Mouse (Mus musculus): ENCODE results near the gene Zpbp2. TPM values are rescaled to one million over a fixed set of nuclear protein-coding genes. Genes with fewer than 3 reads are reported as not detected.
"Not testable (repeated sequence)": the region's sequence is repeated elsewhere in the genome, so short reads cannot be mapped to it uniquely, and the experiment has no call there.

Gene Zpbp2
- polyA plus RNA-seq, 1 experiment, result 0.20 TPM

DNA sequence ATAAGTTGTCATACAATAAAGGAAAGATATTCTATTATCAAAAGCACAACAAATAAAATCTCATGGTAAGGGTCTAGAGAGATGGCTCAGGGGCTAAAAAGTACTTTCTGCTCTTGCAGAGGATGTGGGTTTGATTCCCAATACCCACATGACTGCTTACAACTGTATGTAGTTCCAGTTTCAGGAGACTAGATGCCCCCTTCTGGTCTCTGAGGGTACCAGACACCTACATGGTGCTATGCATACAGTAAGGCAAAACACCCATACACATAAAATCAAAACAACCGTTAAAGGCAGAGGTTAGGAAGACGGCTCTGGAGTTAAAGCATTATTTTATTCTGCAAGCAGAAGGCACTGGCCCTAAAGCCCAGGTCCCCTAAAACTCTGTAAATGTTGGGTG lies 53.1 kb downstream of the Zpbp2 start:
- Histone ChIP-seq H3K27ac (ENCODE audit: insufficient read depth, low read length) (no peak overlapping the region), H3K4me3 (replicated peaks; ENCODE audit: insufficient read depth, low read depth, low read length) (no peak overlapping the region), H3K4me1 (ENCODE audit: control insufficient read depth, insufficient read depth, low read length) (no peaks in the 10 kb centered on the region), H3K27me3 (ENCODE audit: control insufficient read depth, insufficient read depth, low read length) (no peaks in the 10 kb centered on the region)
- TF ChIP-seq CTCF (IDR thresholded peaks at IDR 0.05; ENCODE audit: borderline replicate concordance, insufficient read depth, low read depth, low read length), result no peak
- no peak for TF ChIP-seq POLR2A (IDR thresholded peaks at IDR 0.05; ENCODE audit: borderline replicate concordance, insufficient read depth, low read length)
- no peak for DNase-seq
- 83% methylated on average over 2 of the region's 2 CpGs for WGBS

DNA sequence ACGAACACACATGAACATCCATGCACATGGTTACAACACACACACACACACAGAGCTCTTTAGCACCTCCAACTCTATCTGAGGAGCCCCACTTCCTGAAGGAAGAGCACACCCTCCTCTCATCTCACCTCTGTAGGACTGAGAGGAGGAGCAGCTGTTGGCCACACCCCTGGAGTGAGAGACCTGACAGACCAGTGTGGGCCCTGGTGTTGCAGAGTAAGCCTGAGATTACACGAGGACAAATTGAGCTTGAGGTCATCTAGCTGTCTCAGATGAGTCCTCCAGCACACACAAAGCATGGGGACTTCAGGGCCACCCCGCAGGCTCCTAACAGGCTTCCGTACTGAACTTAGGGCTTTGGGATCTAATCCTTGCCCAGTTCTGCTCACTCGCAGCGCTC lies 54.0 kb downstream of the Zpbp2 start:
- DNase-seq; H3K4me3 ChIP-seq (replicated peaks; ENCODE audit: insufficient read depth, low read depth, low read length); H3K27me3 ChIP-seq (ENCODE audit: control insufficient read depth, insufficient read depth, low read length); H3K4me1 ChIP-seq (ENCODE audit: control insufficient read depth, insufficient read depth, low read length); H3K27ac ChIP-seq (ENCODE audit: insufficient read depth, low read length): not testable (repeated sequence)
- 73% methylated on average over 6 of the region's 6 CpGs for WGBS

DNA sequence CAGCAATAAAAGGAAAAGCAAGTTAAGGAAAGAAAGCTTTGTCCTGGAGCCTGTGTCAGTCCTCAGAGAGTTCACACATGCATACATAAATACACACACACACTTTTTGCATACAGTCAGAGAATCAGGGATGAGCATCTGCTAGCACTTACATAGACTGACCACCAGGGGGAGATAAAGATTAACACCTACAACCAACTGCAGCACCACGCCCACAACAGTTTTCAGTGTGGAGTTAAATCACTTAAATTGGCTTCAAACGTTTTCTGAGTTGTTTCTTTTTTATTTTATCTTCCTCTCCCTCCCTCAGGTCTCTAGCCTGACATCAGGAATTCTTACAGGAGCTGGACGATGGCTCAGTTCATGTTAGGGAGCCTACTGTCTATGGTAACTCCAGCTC lies 55.9 kb downstream of the Zpbp2 start:
- no peak for DNase-seq
- H3K27me3 ChIP-seq (ENCODE audit: control insufficient read depth, insufficient read depth, low read length), result no peaks in the 10 kb centered on the region
- H3K4me1 ChIP-seq (ENCODE audit: control insufficient read depth, insufficient read depth, low read length), result no peaks in the 10 kb centered on the region
- H3K27ac ChIP-seq (ENCODE audit: insufficient read depth, low read length), result no peak overlapping the region
- WGBS, result 11% methylated on average over 3 of the region's 3 CpGs
- H3K4me3 ChIP-seq (replicated peaks; ENCODE audit: insufficient read depth, low read depth, low read length), result no peak overlapping the region
- no peak for TF ChIP-seq POLR2A (IDR thresholded peaks at IDR 0.05; ENCODE audit: borderline replicate concordance, insufficient read depth, low read length)
- peak; percentile 41; the same call in 1 of the 2 replicates for TF ChIP-seq CTCF (IDR thresholded peaks at IDR 0.05; ENCODE audit: borderline replicate concordance, insufficient read depth, low read depth, low read length)

Other genes starting within 250 kb of the Zpbp2 start
- gene Neurod2, start 221.4 kb upstream of the Zpbp2 start, polyA plus RNA-seq (2012; rRNA removed), result 57.4 and 68.4 TPM in 2 replicates
- 150 and 173 TPM in 2 replicates for gene Ppp1r1b, start 202.7 kb upstream of the Zpbp2 start, polyA plus RNA-seq (2012; rRNA removed)
- 53.5 and 56.1 TPM in 2 replicates for gene Stard3, start 192.7 kb upstream of the Zpbp2 start, polyA plus RNA-seq (2012; rRNA removed)
- gene Tcap, start 167.3 kb upstream of the Zpbp2 start, polyA plus RNA-seq (2012; rRNA removed), result 0.95 and 1.3 TPM in 2 replicates
- 0.26 and 0.40 TPM in 2 replicates for gene Pnmt, start 164.6 kb upstream of the Zpbp2 start, polyA plus RNA-seq (2012; rRNA removed)
- gene Pgap3, start 150.6 kb upstream of the Zpbp2 start, polyA plus RNA-seq (2012; rRNA removed), result 13.2 and 14.1 TPM in 2 replicates
- gene Erbb2, start 138.6 kb upstream of the Zpbp2 start, polyA plus RNA-seq (2012; rRNA removed), result 1.6 and 1.8 TPM in 2 replicates
- gene Mien1, start 112.1 kb upstream of the Zpbp2 start, polyA plus RNA-seq (2012; rRNA removed), result 182 and 183 TPM in 2 replicates
- gene Grb7, start 104.7 kb upstream of the Zpbp2 start, polyA plus RNA-seq (2012; rRNA removed), result 15.8 and 19.9 TPM in 2 replicates
- 0.07 and 0.10 TPM in 2 replicates for gene Ikzf3, start 5.1 kb upstream of the Zpbp2 start, polyA plus RNA-seq (2012; rRNA removed)
- gene Ormdl3, start 36.3 kb downstream of the Zpbp2 start, polyA plus RNA-seq (2012; rRNA removed), result 64.6 and 66.8 TPM in 2 replicates
- gene Lrrc3c, start 47.2 kb downstream of the Zpbp2 start, polyA plus RNA-seq (2012; rRNA removed), result 0.41 TPM in 1 of 2 replicates, not detected in the other
- 0.33 and 0.35 TPM in 2 replicates for gene Gm12355, start 74.6 kb downstream of the Zpbp2 start, polyA plus RNA-seq (2012; rRNA removed)
- gene Gsdma3, start 75.3 kb downstream of the Zpbp2 start, polyA plus RNA-seq (2012; rRNA removed), result not detected in 2 replicates
- not detected in 2 replicates for gene Gsdma2, start 95.7 kb downstream of the Zpbp2 start, polyA plus RNA-seq (2012; rRNA removed)
- 0.13 and 0.28 TPM in 2 replicates for gene Gsdma, start 113.3 kb downstream of the Zpbp2 start, polyA plus RNA-seq (2012; rRNA removed)
- 205 and 207 TPM in 2 replicates for gene Psmd3, start 131.5 kb downstream of the Zpbp2 start, polyA plus RNA-seq (2012; rRNA removed)
- gene Csf3, start 150.2 kb downstream of the Zpbp2 start, polyA plus RNA-seq (2012; rRNA removed), result not detected in 2 replicates
- 105 and 108 TPM in 2 replicates for gene Med24, start 178.3 kb downstream of the Zpbp2 start, polyA plus RNA-seq (2012; rRNA removed)
- 439 and 447 TPM in 2 replicates for gene Thra, start 189.5 kb downstream of the Zpbp2 start, polyA plus RNA-seq (2012; rRNA removed)
- gene Nr1d1, start 224.2 kb downstream of the Zpbp2 start, polyA plus RNA-seq (2012; rRNA removed), result 144 and 167 TPM in 2 replicates
- gene Msl1, start 244.4 kb downstream of the Zpbp2 start, polyA plus RNA-seq (2012; rRNA removed), result 99.1 and 103 TPM in 2 replicates